In genomic region chr11:35726341-35726846, GRCm38 (mm10) we compare ENCODE assay signal across 15 mouse cellular contexts.
"Had no signal": no experiment of that assay in that cellular context is flagged by ENCODE, and none has a peak within 500 bp of the region (broad histone marks: within the 10 kb centered on the region; RNA-seq: fewer than 3 reads in every experiment).

No protein-coding gene starts in this region.

- H3K36me3 ChIP-seq: liver, embryonic 13.5 days had no signal

- H3K4me1 ChIP-seq: liver, embryonic 13.5 days had no signal

- H3K27me3 ChIP-seq: liver, embryonic 13.5 days had no signal

- H3K9ac ChIP-seq: liver, embryonic 13.5 days had no signal

- H3K4me3 ChIP-seq: liver, embryonic 13.5 days had no signal

- H3K4me2 ChIP-seq: liver, embryonic 13.5 days; midbrain, embryonic 11.5 days had no signal

- H3K27ac ChIP-seq: kidney, postnatal 0 days; liver, embryonic 13.5 days; stomach, postnatal 0 days had no signal

- DNase-seq: kidney, postnatal 36 days; liver, embryonic 13.5 days; lung, adult 2 months; lung, postnatal 14 days; lung, postnatal 4 days; midbrain, embryonic 14.5 days; right cerebral cortex, adult 18-20 months; right cerebral cortex, postnatal 14 days; right cerebral cortex, postnatal 4 days; thymus, adult 2 months; thymus, postnatal 14 days; thymus, postnatal 4 days had no signal

- H3K9me3 ChIP-seq: liver, embryonic 13.5 days had no signal
